Mouse (Mus musculus) CH12.LX (cell line): ENCODE results near the gene Taf1.

Source experiments
- MAZ ChIP-seq: IDR thresholded peaks from 2 replicates; pipeline ENCODE4 v1.6.1; 2012; ENCODE audit warnings: low read depth, mild to moderate bottlenecking, inconsistent platforms, low read length, improper control_type of control experiment, moderate library complexity
- POLR2A ChIP-seq: IDR thresholded peaks from 2 replicates; pipeline ENCODE4 v1.6.1; 2011; ENCODE audit warnings: low read depth, mild to moderate bottlenecking, improper control_type of control experiment, low read length
- USF1 ChIP-seq: IDR thresholded peaks from 2 replicates; pipeline ENCODE4 v1.6.1; 2014; ENCODE audit warnings: low read depth, mild to moderate bottlenecking, inconsistent platforms, low read length, improper control_type of control experiment
- ZNF384 ChIP-seq: IDR thresholded peaks from 2 replicates; pipeline ENCODE4 v1.6.1; 2012; ENCODE audit warnings: low read depth, low read length, improper control_type of control experiment, inconsistent platforms

DNA sequence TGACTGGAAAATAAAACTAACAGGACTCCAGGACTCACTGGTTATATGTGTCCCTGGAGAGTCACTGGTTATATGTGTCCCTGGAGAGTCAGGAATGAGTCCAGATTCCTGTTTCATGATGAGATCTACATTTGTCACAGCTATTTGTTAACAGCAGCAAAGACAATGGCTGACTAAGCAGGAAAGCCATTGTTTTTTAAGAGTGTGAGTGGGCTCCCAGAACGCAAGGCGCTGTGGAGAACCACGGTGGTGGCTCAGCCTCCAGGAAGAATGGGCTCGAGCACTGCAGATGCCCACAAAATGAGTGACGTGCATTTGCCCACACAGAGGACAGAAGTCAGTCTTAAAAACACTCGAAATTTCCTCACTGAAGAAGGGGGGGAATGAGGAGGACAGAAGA is 87.8 kb downstream of the Taf1 start:
- TF ChIP-seq ZNF384, result no peak
- TF ChIP-seq MAZ, result no peak
- TF ChIP-seq POLR2A, result no peak
- TF ChIP-seq USF1, result no peak
